Mouse (Mus musculus): ENCODE measurements around the gene Cyp2ab1. TPM values are rescaled to one million over a fixed set of nuclear protein-coding genes. Genes with fewer than 3 reads are reported as not detected.
"Not testable (repeated sequence)": the region's sequence is repeated elsewhere in the genome, so short reads cannot be mapped to it uniquely, and the experiment has no call there.

Cyp2ab1 gene
- polyA plus RNA-seq (2015; fragmentation: Nextera tagmentation; extraction: Ambion mirVana): 0.08 and 0.13 TPM in 2 replicates

- Histone ChIP-seq H3K4me1 (no peaks in the 10 kb centered on the region), H3K9me3 (replicated peaks) (no peaks in the 10 kb centered on the region), H3K36me3 (peaks cover 2% of the 10 kb centered on the region; the same call in 1 of the 2 replicates), H3K27ac (replicated peaks) (no peak within 1 kb of the TSS), H3K4me2 (replicated peaks) (no peak within 1 kb of the TSS), H3K4me3 (replicated peaks) (no peak within 1 kb of the TSS), H3K27me3 (no peaks in the 10 kb centered on the region), H3K9ac (no peak within 1 kb of the TSS)
- 74% methylated on average over 5 of the region's 5 CpGs for WGBS
- no peak for ATAC-seq (ENCODE audit: insufficient number of reproducible peaks, low FRiP score, low TSS enrichment, low read depth)
Observed at GRCm38 (mm10) chr16:20325286-20325685, at the start of gene Cyp2ab1. Cyp2ab1 (minus strand) TSS chr16:20325404.

GRCm38 (mm10) chr16:20371731-20372130, 46.5 kb upstream of the Cyp2ab1 start:
- H3K27ac ChIP-seq (replicated peaks): no peak overlapping the region
- H3K4me3 ChIP-seq (replicated peaks): no peak overlapping the region
- no peaks in the 10 kb centered on the region for H3K9me3 ChIP-seq (replicated peaks)
- H3K27me3 ChIP-seq: no peaks in the 10 kb centered on the region
- H3K9ac ChIP-seq: no peak overlapping the region
- H3K36me3 ChIP-seq: peaks cover 75% of the 10 kb centered on the region
- 75% methylated on average over 4 of the region's 4 CpGs for WGBS
- no peaks in the 10 kb centered on the region for H3K4me1 ChIP-seq
- ATAC-seq (ENCODE audit: insufficient number of reproducible peaks, low FRiP score, low TSS enrichment, low read depth): no peak
- H3K4me2 ChIP-seq (replicated peaks): no peak overlapping the region

GRCm38 (mm10) chr16:20368221-20368620, 43.0 kb upstream of the Cyp2ab1 start:
- 89% methylated on average over 9 of the region's 9 CpGs for WGBS
- no peak overlapping the region for H3K27ac ChIP-seq (replicated peaks)
- no peaks in the 10 kb centered on the region for H3K27me3 ChIP-seq
- H3K9me3 ChIP-seq (replicated peaks): no peaks in the 10 kb centered on the region
- H3K4me2 ChIP-seq (replicated peaks): no peak overlapping the region
- ATAC-seq (ENCODE audit: insufficient number of reproducible peaks, low FRiP score, low TSS enrichment, low read depth): no peak
- H3K4me3 ChIP-seq (replicated peaks): no peak overlapping the region
- peaks cover 80% of the 10 kb centered on the region for H3K36me3 ChIP-seq
- H3K4me1 ChIP-seq: no peaks in the 10 kb centered on the region
- no peak overlapping the region for H3K9ac ChIP-seq

GRCm38 (mm10) chr16:20362121-20362520, 36.9 kb upstream of the Cyp2ab1 start:
- H3K27ac ChIP-seq (replicated peaks): no peak overlapping the region
- H3K27me3 ChIP-seq: no peaks in the 10 kb centered on the region
- H3K4me3 ChIP-seq (replicated peaks): no peak overlapping the region
- H3K4me2 ChIP-seq (replicated peaks): no peak overlapping the region
- ATAC-seq (ENCODE audit: insufficient number of reproducible peaks, low FRiP score, low TSS enrichment, low read depth): no peak
- no peak overlapping the region for H3K9ac ChIP-seq
- H3K36me3 ChIP-seq: peaks cover 83% of the 10 kb centered on the region
- no peaks in the 10 kb centered on the region for H3K4me1 ChIP-seq
- WGBS: 87% methylated on average over 11 of the region's 11 CpGs
- H3K9me3 ChIP-seq (replicated peaks): no peaks in the 10 kb centered on the region

GRCm38 (mm10) chr16:20361496-20361895, 36.3 kb upstream of the Cyp2ab1 start:
- peaks cover 81% of the 10 kb centered on the region for H3K36me3 ChIP-seq
- H3K27ac ChIP-seq (replicated peaks); H3K27me3 ChIP-seq; H3K9ac ChIP-seq; H3K4me3 ChIP-seq (replicated peaks); ATAC-seq (ENCODE audit: insufficient number of reproducible peaks, low FRiP score, low TSS enrichment, low read depth); H3K4me2 ChIP-seq (replicated peaks); H3K9me3 ChIP-seq (replicated peaks); H3K4me1 ChIP-seq: not testable (repeated sequence)
- 94% methylated on average over 3 of the region's 3 CpGs for WGBS

- no peak for ATAC-seq (ENCODE audit: insufficient number of reproducible peaks, low FRiP score, low TSS enrichment, low read depth)
- Histone ChIP-seq H3K4me1 (no peaks in the 10 kb centered on the region), H3K27ac (replicated peaks) (no peak overlapping the region), H3K4me3 (replicated peaks) (no peak overlapping the region), H3K36me3 (peaks cover 67% of the 10 kb centered on the region), H3K9me3 (replicated peaks) (no peaks in the 10 kb centered on the region), H3K27me3 (no peaks in the 10 kb centered on the region), H3K9ac (no peak overlapping the region), H3K4me2 (replicated peaks) (no peak overlapping the region)
- WGBS: 83% methylated on average over 9 of the region's 9 CpGs
Observed at GRCm38 (mm10) chr16:20359643-20360295, 34.6 kb upstream of the Cyp2ab1 start.

- Histone ChIP-seq H3K36me3 (peaks cover 58% of the 10 kb centered on the region), H3K27me3 (no peaks in the 10 kb centered on the region), H3K4me1 (no peaks in the 10 kb centered on the region), H3K9ac (no peak overlapping the region), H3K27ac (replicated peaks) (no peak overlapping the region), H3K4me3 (replicated peaks) (no peak overlapping the region), H3K9me3 (replicated peaks) (no peaks in the 10 kb centered on the region), H3K4me2 (replicated peaks) (no peak overlapping the region)
- WGBS: 96% methylated on average over 5 of the region's 5 CpGs
- ATAC-seq (ENCODE audit: insufficient number of reproducible peaks, low FRiP score, low TSS enrichment, low read depth): no peak
Observed at GRCm38 (mm10) chr16:20357837-20358236, 32.6 kb upstream of the Cyp2ab1 start.

- no peaks in the 10 kb centered on the region for H3K27me3 ChIP-seq
- H3K4me1 ChIP-seq: no peaks in the 10 kb centered on the region
- H3K4me3 ChIP-seq (replicated peaks): no peak overlapping the region
- H3K9ac ChIP-seq: no peak overlapping the region
- no peak overlapping the region for H3K27ac ChIP-seq (replicated peaks)
- H3K4me2 ChIP-seq (replicated peaks): no peak overlapping the region
- H3K9me3 ChIP-seq (replicated peaks): no peaks in the 10 kb centered on the region
- no peak for ATAC-seq (ENCODE audit: insufficient number of reproducible peaks, low FRiP score, low TSS enrichment, low read depth)
- H3K36me3 ChIP-seq: peaks cover 47% of the 10 kb centered on the region
- WGBS: 96% methylated on average over 2 of the region's 2 CpGs
Observed at GRCm38 (mm10) chr16:20354762-20355161, 29.6 kb upstream of the Cyp2ab1 start.

- 92% methylated on average over 1 of the region's 1 CpGs for WGBS
- Histone ChIP-seq H3K9ac (no peak overlapping the region), H3K4me1 (no peaks in the 10 kb centered on the region), H3K36me3 (peaks cover 43% of the 10 kb centered on the region), H3K4me3 (replicated peaks) (no peak overlapping the region), H3K27ac (replicated peaks) (no peak overlapping the region), H3K4me2 (replicated peaks) (no peak overlapping the region), H3K27me3 (no peaks in the 10 kb centered on the region), H3K9me3 (replicated peaks) (no peaks in the 10 kb centered on the region)
- no peak for ATAC-seq (ENCODE audit: insufficient number of reproducible peaks, low FRiP score, low TSS enrichment, low read depth)
Observed at GRCm38 (mm10) chr16:20354011-20354410, 28.8 kb upstream of the Cyp2ab1 start.

- 84% methylated on average over 1 of the region's 1 CpGs for WGBS
- H3K27me3 ChIP-seq: no peaks in the 10 kb centered on the region
- peaks cover 40% of the 10 kb centered on the region for H3K36me3 ChIP-seq
- H3K27ac ChIP-seq (replicated peaks): no peak overlapping the region
- H3K4me2 ChIP-seq (replicated peaks): no peak overlapping the region
- H3K9me3 ChIP-seq (replicated peaks): no peaks in the 10 kb centered on the region
- H3K9ac ChIP-seq: no peak overlapping the region
- no peaks in the 10 kb centered on the region for H3K4me1 ChIP-seq
- ATAC-seq (ENCODE audit: insufficient number of reproducible peaks, low FRiP score, low TSS enrichment, low read depth): no peak
- H3K4me3 ChIP-seq (replicated peaks): no peak overlapping the region
Observed at GRCm38 (mm10) chr16:20345464-20345863, 20.3 kb upstream of the Cyp2ab1 start.

- no peak overlapping the region for H3K27ac ChIP-seq (replicated peaks)
- 98% methylated on average over 3 of the region's 3 CpGs for WGBS
- H3K27me3 ChIP-seq: no peaks in the 10 kb centered on the region
- H3K4me2 ChIP-seq (replicated peaks): no peak overlapping the region
- peaks cover 61% of the 10 kb centered on the region for H3K36me3 ChIP-seq
- no peak overlapping the region for H3K9ac ChIP-seq
- ATAC-seq (ENCODE audit: insufficient number of reproducible peaks, low FRiP score, low TSS enrichment, low read depth): no peak
- H3K4me3 ChIP-seq (replicated peaks): no peak overlapping the region
- H3K9me3 ChIP-seq (replicated peaks): no peaks in the 10 kb centered on the region
- no peaks in the 10 kb centered on the region for H3K4me1 ChIP-seq
Observed at GRCm38 (mm10) chr16:20338616-20339015, 13.4 kb upstream of the Cyp2ab1 start.

- Histone ChIP-seq H3K9ac (no peak overlapping the region), H3K4me2 (replicated peaks) (no peak overlapping the region), H3K4me3 (replicated peaks) (no peak overlapping the region), H3K36me3 (peaks cover 70% of the 10 kb centered on the region), H3K9me3 (replicated peaks) (no peaks in the 10 kb centered on the region), H3K27me3 (no peaks in the 10 kb centered on the region), H3K4me1 (no peaks in the 10 kb centered on the region), H3K27ac (replicated peaks) (no peak overlapping the region)
- no peak for ATAC-seq (ENCODE audit: insufficient number of reproducible peaks, low FRiP score, low TSS enrichment, low read depth)
- 92% methylated on average over 8 of the region's 8 CpGs for WGBS
Observed at GRCm38 (mm10) chr16:20334918-20335317, 9.7 kb upstream of the Cyp2ab1 start.
